Mouse (Mus musculus): ENCODE data around the gene Pabpn1.
A peak's percentile ranks its signal among the peaks of the same experiment; 100 is the strongest.

Gene Pabpn1

GRCm38 (mm10) chr14:54892200-54892599 lies at the start of gene Pabpn1:
Gene Pabpn1, plus strand, starts transcription at chr14:54892500.
- no peak for DNase-seq (ENCODE audit: low spot score in 2 of 2)

- no peak for DNase-seq (ENCODE audit: low spot score in 2 of 2)
These were observed 48.8 kb upstream of the Pabpn1 start for GRCm38 (mm10) chr14:54843461-54843860.

DNA sequence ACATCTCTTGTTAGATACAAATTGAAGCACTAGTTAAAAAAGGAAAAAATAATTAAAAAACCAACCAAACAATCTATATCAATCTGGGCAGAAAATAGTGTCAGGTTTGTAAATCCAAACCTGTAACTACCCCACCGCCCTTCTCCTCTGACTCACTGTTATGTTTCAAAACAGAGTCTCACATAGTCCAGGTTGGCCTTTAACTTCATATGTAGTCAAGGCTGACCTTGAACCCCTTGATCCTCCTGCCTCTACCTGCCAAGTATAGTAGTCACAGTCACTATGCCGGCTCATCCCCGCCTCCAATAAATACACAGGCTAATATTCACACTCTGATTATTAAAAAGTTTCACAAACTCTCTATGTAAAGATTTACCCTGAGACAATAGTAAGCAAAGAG lies 36.6 kb upstream of the Pabpn1 start:
- DNase-seq (ENCODE audit: low spot score in 2 of 2) = no peak

DNA sequence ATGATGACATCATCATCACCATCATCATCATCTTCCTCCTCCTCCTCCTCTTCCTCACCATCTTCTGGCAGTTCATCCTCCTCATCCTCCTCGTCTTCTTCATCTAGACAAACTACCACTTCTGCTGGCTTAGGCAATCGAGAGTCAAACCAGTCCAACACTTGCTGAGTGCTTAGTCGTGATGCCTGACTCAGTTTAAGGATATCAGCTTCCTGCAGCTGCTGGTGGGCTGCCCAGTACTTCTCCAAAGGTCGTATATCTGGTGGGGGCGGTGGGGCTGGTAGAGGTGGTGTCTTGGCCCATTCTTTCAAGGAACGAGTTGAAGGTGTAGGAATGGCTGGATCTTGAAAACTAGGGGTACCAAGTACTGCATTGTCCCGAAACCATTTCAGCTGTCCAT lies 35.6 kb upstream of the Pabpn1 start:
- DNase-seq (ENCODE audit: low spot score in 2 of 2) = no peak

DNA sequence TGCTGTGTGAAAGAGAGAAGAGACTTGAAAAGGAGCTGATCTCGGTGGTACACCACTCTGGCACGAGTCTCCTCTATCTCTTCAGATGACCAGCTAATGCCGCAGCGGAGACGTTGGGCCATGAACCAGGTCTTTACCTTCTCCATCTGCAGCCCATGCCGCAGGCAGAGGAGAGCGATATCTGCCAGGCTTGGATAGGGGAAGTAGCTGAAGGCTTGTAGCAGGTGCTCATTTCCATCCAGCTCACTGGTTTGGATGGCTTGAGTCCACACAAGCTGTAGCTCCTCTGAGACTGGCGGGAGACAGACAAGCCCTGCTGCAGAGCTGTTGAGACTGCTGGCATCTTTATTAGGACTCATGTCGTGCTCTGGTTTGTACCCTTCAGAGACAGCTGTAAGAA lies 34.4 kb upstream of the Pabpn1 start:
- no peak for DNase-seq (ENCODE audit: low spot score in 2 of 2)

DNA sequence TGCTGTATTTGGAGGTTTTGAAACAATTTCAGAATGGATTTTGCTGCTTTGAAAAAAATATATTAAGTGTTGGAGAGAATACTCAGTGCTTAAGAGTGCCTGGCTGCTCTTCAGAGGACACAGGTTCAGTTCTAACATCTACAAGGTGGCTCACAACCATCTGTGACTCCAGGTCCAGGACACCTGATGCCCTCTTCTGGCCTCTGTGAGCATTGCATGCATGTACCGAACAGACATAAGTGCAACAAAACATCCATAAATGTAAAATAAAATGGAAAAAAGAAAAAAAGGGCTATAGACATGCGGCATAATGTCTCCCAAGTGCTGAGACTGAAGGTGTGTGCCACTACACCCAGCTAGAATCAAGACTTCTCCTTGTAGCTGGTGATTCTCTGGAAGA lies 31.8 kb upstream of the Pabpn1 start:
- no peak for DNase-seq (ENCODE audit: low spot score in 2 of 2)

- DNase-seq (ENCODE audit: low spot score in 2 of 2) = peak; percentile 80 to 87
These were observed 28.6 kb upstream of the Pabpn1 start for GRCm38 (mm10) chr14:54863501-54864312.

GRCm38 (mm10) chr14:54864313-54865036 lies 27.8 kb upstream of the Pabpn1 start:
- no peak for DNase-seq (ENCODE audit: low spot score in 2 of 2)

DNA sequence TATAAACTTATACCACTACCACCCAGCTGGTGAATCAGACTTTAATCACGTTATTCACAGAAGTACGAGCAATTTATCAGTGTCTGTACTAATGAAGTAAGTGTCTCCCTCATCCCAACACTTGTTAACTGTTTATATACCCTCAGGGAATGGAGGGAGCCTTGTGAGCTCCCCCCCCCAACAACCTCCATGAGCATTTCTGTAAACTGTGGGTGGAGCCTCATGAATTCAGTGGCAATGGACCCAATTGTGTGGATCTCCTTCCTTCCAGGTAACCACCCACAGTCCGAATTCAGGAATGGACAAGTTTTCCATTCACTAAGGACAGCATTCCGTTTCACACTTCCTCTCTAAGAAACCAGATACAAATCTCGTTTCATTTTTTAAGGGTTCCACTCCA lies 26.7 kb upstream of the Pabpn1 start:
- DNase-seq (ENCODE audit: low spot score in 2 of 2) = no peak

DNA sequence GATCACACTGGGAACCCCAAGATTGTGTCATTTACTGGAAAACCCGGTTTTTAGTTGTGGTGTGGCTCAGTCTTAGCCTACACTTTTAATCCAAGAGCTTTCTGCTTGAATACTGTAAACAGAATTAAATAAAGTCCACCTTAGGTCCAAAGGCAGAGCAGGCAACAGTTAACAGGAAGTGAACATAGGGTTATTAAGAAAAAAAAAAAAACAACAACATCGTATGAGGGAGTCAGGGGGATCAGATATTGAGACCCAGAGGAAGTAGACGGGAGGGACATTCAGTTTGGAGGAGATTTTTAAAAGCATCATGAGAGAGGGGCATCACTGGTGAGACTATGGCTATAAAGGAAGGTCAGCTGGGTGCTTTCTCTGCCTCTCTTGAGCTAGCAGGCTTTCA lies 26.0 kb upstream of the Pabpn1 start:
- no peak for DNase-seq (ENCODE audit: low spot score in 2 of 2)

DNA sequence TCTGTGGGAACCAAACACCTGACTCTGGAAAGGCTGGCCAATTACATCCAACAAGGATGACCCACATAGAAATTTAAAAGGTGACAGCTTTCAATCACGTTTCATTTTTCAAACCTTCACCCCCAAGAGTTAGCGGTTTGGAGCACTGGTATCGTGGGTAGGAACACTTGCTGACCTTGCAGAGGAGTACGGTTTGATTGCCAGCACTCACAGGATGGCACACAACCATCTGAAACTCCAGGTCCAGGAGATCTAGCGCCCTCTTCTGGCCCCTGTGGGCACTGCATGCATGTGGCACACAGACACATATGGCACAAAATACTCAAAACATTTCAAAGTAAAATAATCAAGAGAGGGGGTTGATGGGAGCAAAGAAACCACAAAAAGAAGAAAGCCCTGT lies 25.4 kb upstream of the Pabpn1 start:
- no peak for DNase-seq (ENCODE audit: low spot score in 2 of 2)

DNA sequence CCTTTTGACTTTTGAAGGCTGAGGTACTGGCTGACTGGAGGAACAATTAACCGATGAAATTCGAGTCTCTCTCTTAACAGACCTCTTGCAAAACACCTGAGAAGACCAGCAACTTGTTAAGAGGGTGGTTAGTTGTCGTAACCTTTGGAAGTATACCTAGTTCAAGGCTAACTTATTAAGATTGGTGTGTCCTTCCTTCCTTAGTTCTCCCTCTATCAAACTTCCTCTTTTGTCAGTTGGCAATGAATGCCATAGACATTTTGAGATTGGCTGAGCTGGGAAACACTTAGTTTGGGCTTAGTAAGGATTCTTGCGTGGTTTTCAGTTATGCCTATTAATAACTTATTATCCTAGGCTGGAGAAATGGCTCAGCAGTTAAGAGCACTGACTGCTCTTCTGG lies 24.3 kb upstream of the Pabpn1 start:
- DNase-seq (ENCODE audit: low spot score in 2 of 2) = no peak

GRCm38 (mm10) chr14:54870861-54871260 lies 21.4 kb upstream of the Pabpn1 start, which contains the start of gene Homez:
Gene Homez, minus strand, starts transcription at chr14:54870961.
- no peak for DNase-seq (ENCODE audit: low spot score in 2 of 2)

DNA sequence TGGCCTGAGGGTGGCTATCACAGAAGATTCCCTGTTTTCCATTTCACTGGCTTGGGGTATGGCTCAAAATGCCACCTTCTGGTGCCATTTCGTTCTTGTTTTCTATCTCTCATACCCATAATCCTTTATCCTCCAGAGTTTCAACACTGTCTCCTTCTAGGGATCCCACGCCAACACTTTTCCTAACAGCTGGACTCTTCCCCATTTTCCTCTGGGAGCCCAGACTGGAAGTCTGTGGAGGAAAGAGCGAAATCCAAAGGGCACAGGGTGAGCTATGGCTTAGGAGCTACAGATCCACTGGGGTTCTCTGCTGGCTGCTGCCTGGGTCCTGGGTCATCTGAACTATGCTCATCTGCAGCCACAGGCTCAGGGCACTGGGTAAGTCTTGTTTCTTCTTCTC lies 18.1 kb upstream of the Pabpn1 start:
- no peak for DNase-seq (ENCODE audit: low spot score in 2 of 2)

DNA sequence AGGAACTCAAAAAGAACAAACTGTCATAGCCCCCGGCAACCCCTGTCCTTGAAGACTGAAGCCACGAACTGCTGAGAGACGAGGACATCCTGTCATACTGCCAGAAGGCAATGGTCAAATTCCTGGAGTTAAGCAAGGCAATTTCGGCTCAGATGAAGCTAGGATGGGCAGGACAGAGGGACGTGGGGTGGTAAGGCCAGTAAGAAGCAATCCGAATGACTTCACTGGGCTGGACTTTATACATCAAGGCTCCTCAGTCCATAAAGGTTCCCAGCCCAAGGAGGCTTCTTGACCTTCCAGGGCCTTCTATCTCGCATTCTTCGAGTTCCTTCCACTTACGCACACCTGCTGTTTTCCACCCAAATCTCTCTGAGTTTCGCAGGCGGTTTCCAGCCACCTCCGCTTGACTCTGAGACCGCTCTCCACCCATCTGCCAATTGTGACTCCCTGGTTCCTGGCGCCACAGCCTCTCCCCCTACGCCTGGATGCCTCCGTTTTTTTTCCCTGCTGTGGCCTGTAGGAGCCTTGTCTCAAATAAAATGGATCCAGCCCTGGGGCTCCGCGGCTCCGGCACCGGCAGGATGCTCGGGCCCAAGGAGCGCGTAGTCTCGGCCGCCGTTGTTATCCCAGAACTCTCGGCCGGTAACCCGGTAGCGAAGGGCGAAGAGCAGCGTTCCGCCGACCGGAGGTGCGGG lies 16.3 kb upstream of the Pabpn1 start:
- no peak for DNase-seq (ENCODE audit: low spot score in 2 of 2)

DNA sequence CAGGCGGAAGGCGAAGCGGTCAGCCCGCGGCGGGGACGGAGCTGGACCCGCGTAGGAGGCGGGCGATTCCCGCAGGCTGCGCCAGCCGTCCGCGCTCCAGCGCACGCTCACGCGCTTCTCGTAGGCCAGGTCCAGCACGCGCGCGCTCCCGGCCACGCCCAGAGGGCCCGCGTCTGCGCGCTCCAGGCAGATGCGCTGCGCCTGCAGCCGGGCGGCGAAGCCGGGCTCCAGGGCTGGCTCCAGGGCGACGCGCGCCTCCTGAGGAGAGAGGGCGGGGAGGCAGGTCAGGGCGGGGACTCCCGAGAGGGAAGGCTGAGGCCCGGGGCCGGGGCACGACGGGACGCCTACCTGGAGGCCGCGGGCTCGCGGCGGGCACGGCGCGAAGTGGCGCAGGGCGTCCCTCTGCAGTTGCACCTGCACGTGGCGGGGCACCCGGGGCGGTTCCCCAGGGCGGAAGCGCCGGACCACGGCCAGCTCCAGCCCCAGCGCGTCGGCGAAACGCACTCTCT lies 15.7 kb upstream of the Pabpn1 start:
- peak; percentile 81 for DNase-seq (ENCODE audit: low spot score in 2 of 2)

GRCm38 (mm10) chr14:54877048-54877715 lies 15.1 kb upstream of the Pabpn1 start, which contains the start of gene Ppp1r3e:
Gene Ppp1r3e, minus strand, starts transcription at chr14:54877550.
- DNase-seq (ENCODE audit: low spot score in 2 of 2) = peak; percentile 36 to 44

DNA sequence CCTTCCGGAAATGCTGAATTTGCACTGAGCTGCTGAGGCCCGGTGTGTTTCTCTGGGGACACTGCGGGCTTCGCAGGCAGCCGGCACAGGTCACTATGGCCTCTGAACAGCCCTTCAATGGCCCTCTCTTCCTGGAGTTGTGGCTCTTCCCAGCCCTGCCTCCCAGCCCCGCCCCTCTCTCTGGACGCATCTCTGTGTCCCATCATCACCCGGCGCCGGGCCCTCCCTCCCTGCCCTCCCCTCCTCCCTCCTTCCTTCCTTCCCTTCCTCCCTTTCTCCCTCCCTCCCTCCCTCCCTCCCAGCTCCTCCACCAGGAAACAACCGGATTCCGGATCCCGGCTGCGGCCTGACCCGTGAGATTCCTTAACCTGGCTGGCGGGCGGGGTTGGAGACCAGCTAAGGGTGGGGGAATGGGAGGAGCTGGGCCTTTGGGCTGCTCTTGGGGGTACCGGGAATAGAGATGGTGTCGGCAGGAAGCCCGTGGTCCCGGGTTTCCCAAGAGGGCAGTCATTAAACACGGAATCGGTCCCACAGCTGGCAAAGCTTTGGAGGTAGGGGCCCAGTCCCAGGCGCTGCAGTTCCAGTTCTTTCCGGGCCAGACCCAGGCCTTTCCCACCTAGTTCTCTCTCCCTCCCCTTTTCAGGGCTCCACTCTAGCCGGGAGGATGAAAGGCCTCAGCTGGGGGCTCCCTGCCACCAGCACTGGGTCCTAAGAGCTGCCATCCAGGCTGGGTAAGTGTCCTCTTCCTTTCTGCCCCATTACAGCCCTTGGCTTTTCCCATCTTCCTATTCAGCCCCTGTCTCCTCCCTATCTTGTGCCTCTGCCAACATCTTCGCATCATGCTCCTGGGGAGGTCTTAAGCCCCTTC lies 8.9 kb upstream of the Pabpn1 start, which contains the start of the genes Bcl2l2 and Gm20521:
TSS of gene Bcl2l2 (plus strand) at position 224 of the 868 bp plus-strand sequence.
TSS of gene Gm20521 (plus strand) at position 288 of the 868 bp plus-strand sequence.
- DNase-seq (ENCODE audit: low spot score in 2 of 2) = peak; percentile 39 to 45

DNA sequence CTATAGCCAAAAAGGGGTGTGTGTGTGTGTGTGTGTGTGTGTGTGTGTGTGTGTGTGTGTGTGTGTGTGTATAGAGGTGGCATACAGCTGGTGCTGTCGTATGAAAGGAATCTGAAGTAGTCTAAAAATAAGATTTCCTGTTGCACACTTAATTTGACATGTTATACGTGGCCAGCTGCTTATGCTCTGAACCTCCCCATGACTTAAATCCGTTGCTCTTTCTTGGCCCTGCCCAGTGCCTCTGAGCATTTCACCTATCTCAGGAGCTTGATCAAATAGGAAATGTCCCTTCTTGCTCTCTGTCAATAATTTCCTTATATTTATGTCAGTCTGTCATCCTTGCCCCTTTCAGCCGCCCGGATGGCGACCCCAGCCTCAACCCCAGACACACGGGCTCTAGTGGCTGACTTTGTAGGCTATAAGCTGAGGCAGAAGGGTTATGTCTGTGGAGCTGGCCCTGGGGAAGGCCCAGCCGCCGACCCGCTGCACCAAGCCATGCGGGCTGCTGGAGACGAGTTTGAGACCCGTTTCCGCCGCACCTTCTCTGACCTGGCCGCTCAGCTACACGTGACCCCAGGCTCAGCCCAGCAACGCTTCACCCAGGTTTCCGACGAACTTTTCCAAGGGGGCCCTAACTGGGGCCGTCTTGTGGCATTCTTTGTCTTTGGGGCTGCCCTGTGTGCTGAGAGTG lies 8.1 kb upstream of the Pabpn1 start:
- DNase-seq (ENCODE audit: low spot score in 2 of 2) = no peak

GRCm38 (mm10) chr14:54885309-54885708 lies 7.0 kb upstream of the Pabpn1 start:
- no peak for DNase-seq (ENCODE audit: low spot score in 2 of 2)

All from frontal cortex, postnatal 25 days (tissue).